Mouse (Mus musculus) CD4-positive naive resting alpha-beta T cell, adult 57 days (primary cell): ENCODE data around the gene Nkiras1. TPM values are rescaled to one million over a fixed set of nuclear protein-coding genes. Genes with fewer than 3 reads are reported as not detected.

Source experiments
- total RNA-seq: library from RNA; stranded (reverse); gene quantifications from one replicate; pipeline ENCODE4 v1.2.4, GENCODE M21; 2023

Gene Nkiras1
- total RNA-seq: 19.1 TPM

DNA sequence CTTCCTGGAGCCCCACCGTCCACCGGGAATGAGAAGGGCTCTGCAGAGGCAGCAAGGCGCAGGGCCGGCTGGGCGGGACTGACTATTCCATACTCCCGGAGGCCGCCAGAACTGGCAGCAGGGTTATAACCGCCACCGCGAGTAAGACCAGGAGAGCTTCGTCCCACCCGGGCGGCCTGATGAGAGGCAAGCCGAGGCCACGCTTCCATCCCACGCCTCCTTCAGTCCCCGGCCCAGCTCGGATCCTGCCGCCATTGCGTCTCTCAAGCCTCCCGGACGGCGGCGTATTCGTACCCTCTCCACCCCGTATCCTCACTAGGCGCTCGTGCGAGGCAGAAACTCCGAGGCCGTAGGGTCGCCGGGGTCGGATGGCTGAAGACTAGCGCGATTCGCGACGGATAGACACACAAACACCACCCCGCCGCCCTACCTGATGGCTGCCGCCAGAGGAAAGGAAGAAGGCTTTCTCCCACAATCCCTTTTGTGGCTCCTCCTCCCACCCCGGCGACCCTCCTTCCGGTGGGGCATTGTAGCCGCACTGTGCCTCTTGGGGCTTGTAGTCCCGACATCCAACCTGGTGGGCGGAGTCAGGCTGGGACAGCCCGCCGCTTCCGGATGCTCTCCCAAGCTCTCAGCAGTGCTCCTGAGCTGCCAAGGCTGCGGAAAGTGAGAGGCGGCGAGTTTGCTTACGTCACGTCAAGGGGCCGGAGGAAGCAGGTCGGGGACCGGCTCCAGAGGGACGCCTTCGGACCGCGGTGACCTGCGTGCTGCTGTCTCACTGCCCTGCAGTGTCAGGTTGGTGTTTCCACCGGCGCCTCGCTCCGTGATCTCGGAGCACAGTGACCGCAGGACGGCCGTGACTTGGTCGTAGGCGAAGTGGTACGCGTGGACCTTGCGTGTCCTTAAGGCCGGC is at the start of gene Nkiras1, which contains the start of gene Rpl15:
TSS of gene Nkiras1 (plus strand) at position 608 of the 913 bp plus-strand sequence.
TSS of gene Rpl15 (minus strand) at position 863 of the 913 bp plus-strand sequence.

DNA sequence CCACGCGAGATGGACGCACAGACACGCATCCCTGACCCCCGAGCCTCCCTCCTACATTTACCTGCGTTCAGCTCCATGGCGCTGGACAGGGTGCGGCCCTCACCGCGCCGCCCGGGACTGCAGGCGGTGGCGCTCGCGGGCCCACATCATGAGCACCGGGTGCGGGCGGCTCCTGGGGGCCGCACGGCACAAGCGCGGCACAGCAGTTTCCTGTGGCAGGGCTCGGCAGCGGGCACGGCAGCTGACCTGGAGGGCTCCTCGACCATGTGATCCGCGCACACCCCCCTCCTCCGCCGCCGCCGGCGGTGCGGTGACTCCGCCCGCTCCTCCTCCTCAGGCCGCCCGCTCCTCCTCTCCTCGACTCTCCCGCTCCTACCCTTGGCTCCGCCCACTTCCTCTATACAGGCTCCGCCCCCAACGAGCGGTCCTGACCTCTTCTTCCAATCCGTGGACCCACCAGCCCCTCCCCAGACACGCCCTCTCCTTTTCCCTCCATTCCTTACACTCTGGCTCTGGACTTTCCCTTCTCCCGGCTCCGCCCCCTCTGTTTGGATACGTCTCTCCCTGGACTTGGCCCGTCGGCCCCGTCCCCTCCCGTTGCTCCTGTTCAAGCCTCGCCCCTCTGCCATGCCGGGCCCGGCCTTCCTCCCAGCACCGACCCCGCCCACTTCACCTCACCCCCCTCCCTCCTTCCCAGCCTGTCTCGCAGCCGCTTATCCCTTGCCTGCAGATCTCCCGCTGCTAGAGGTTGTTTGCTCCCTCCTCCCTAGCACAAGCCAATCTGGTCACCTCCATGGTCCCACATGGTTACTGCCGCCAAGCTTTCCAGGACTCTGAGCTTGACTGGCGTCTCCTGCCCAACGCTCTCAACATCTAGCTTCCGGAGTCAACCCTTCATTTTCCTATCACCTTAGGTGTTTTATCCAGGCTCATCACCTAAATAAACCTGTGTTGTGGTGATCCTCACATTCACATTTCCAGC is 31.9 kb upstream of the Nkiras1 start, which contains the start of gene Nr1d2:
TSS of gene Nr1d2 (minus strand) at position 378 of the 982 bp plus-strand sequence.

DNA sequence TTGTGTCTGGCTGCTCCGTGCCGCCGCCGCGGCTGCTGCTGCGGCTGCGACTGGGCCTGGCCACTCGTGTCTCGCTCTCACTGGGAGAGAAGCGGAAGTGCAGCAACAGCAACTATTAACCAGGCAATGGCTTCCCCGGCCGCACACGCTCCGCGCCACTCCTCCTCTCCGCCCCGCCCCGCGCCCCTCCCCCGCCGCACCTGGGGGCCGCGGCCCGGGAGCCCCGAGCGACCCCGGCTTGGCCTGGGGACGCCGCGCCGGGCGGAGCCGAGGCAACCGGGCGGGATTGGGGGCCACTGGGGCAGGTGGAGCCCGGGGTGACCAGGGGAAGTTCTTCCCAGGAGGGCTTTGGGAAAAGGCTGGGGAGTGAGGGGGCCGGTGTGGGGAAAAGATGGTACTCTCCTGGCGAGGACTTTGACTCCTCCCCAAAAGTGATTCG is 60.8 kb downstream of the Nkiras1 start, which contains the start of gene Ube2e1:
TSS of gene Ube2e1 (minus strand) at position 167 of the 439 bp plus-strand sequence.

Other genes starting within 250 kb of the Nkiras1 start
- gene Nr1d2, start 32.0 kb upstream of the Nkiras1 start, total RNA-seq: 105 TPM
- 1,838 TPM for gene Rpl15, start 255 bp downstream of the Nkiras1 start, total RNA-seq
- gene Ube2e1, start 60.7 kb downstream of the Nkiras1 start, total RNA-seq: 71.4 TPM